Mouse (Mus musculus) neutrophil, adult 83 days (primary cell): Measurements from ENCODE around the gene Ptk7. TPM values are rescaled to one million over a fixed set of nuclear protein-coding genes. Genes with fewer than 3 reads are reported as not detected.

Experiments
- total RNA-seq, 2 experiments: library from RNA; stranded (reverse); gene quantifications; one replicate each; pipeline ENCODE4 v1.2.4; 2023

The Ptk7 gene
- under 1 TPM; 0.18 TPM for total RNA-seq

GRCm38 (mm10) chr17:46628791-46629684 is at the start of gene Ptk7:
Gene Ptk7 (minus strand): TSS chr17:46629504.

GRCm38 (mm10) chr17:46678416-46678815 is 49.1 kb upstream of the Ptk7 start, which contains the start of gene Mea1:
Gene Mea1 (plus strand): TSS chr17:46678793.

GRCm38 (mm10) chr17:46673850-46674529 is 44.7 kb upstream of the Ptk7 start, which contains the start of gene Rrp36:
Gene Rrp36 (minus strand): TSS chr17:46674352.

GRCm38 (mm10) chr17:46650232-46651031 is 21.1 kb upstream of the Ptk7 start, which contains the start of gene Cul7:
Gene Cul7 (plus strand): TSS chr17:46650337.

GRCm38 (mm10) chr17:46645561-46646321 is 16.4 kb upstream of the Ptk7 start, which contains the start of the genes Klc4 and Mrpl2:
Gene Klc4 (minus strand): TSS chr17:46646022.
Gene Mrpl2 (plus strand): TSS chr17:46646229.

GRCm38 (mm10) chr17:46555673-46556583 is 73.4 kb downstream of the Ptk7 start, which contains the start of gene Srf:
Gene Srf (minus strand): TSS chr17:46556175.

GRCm38 (mm10) chr17:46545813-46546564 is 83.3 kb downstream of the Ptk7 start, which contains the start of gene Cul9:
Gene Cul9 (minus strand): TSS chr17:46546388.

Other genes with a start within 250 kb of the Ptk7 start
- gene Zfp318, start 245.8 kb downstream of the Ptk7 start, total RNA-seq: 1 to 10 TPM; 5.0 to 7.0 TPM
- gene Crip3, start 200.6 kb downstream of the Ptk7 start, total RNA-seq: not detected
- gene Slc22a7, start 191.0 kb downstream of the Ptk7 start, total RNA-seq: not detected
- not detected for gene Ttbk1, start 141.8 kb downstream of the Ptk7 start, total RNA-seq
- gene Dnph1, start 132.8 kb downstream of the Ptk7 start, total RNA-seq: 1 to 10 TPM; 5.6 to 5.8 TPM
- gene Cul9, start 83.1 kb downstream of the Ptk7 start, total RNA-seq: 1 to 10 TPM; 5.3 to 7.0 TPM
- gene Srf, start 73.3 kb downstream of the Ptk7 start, total RNA-seq: 10 to 100 TPM; 51.7 to 52.8 TPM
- gene Klc4, start 16.5 kb upstream of the Ptk7 start, total RNA-seq: 10 to 100 TPM; 19.4 to 20.1 TPM
- 10 to 100 TPM; 23.5 to 30.3 TPM for gene Mrpl2, start 16.7 kb upstream of the Ptk7 start, total RNA-seq
- 1 to 10 TPM; 3.1 to 3.6 TPM for gene Cul7, start 20.8 kb upstream of the Ptk7 start, total RNA-seq
- gene Rrp36, start 44.8 kb upstream of the Ptk7 start, total RNA-seq: 10 to 100 TPM; 13.8 to 14.5 TPM
- gene Mea1, start 49.3 kb upstream of the Ptk7 start, total RNA-seq: 10 to 100 TPM; 41.9 to 42.8 TPM
- 10 to 100 TPM; 48.1 to 49.5 TPM for gene Klhdc3, start 51.4 kb upstream of the Ptk7 start, total RNA-seq
- gene Ppp2r5d, start 75.6 kb upstream of the Ptk7 start, total RNA-seq: 10 to 100 TPM; 30.9 to 33.1 TPM
- gene Pex6, start 82.0 kb upstream of the Ptk7 start, total RNA-seq: 10 to 100 TPM; 21.0 TPM
- gene Gnmt, start 99.7 kb upstream of the Ptk7 start, total RNA-seq: 1 to 10 TPM; 2.4 to 4.0 TPM
- 10 to 100 TPM; 84.7 to 88.5 TPM for gene Cnpy3, start 122.7 kb upstream of the Ptk7 start, total RNA-seq
- gene Ptcra, start 134.2 kb upstream of the Ptk7 start, total RNA-seq: not detected
- gene 2310039H08Rik, start 143.1 kb upstream of the Ptk7 start, total RNA-seq: 1 to 10 TPM; 8.5 to 8.6 TPM
- gene Rpl7l1, start 153.2 kb upstream of the Ptk7 start, total RNA-seq: 10 to 100 TPM; 38.0 to 49.1 TPM
- gene Bicral, start 229.0 kb upstream of the Ptk7 start, total RNA-seq: 10 to 100 TPM; 34.1 to 35.6 TPM